Mouse (Mus musculus) heart, embryonic 10.5 days (tissue): Measurements from ENCODE around the gene Adam19. TPM values are rescaled to one million over a fixed set of nuclear protein-coding genes. Genes with fewer than 3 reads are reported as not detected.

Experiments
- DNase-seq: peaks from one replicate; pipeline ENCODE4 v3.0.0-alpha.2; 2017; ENCODE audit warnings: low spot score
- H3K27ac ChIP-seq: fragments of 300-500 bp; sonication (generic); 2 replicates; pipeline ENCODE4 v1.5.1; 2016; ENCODE audit warnings: mild to moderate bottlenecking
- H3K27me3 ChIP-seq: fragments of 300-500 bp; sonication (generic); 2 replicates; pipeline ENCODE4 v1.6.1; 2016; ENCODE audit warnings: mild to moderate bottlenecking; ENCODE audit not compliant: poor library complexity, insufficient read depth, severe bottlenecking
- H3K36me3 ChIP-seq: fragments of 300-500 bp; sonication (generic); 2 replicates; pipeline ENCODE4 v1.6.1; 2016; ENCODE audit warnings: mild to moderate bottlenecking, moderate library complexity
- H3K4me1 ChIP-seq: fragments of 300-500 bp; sonication (generic); 2 replicates; pipeline ENCODE4 v1.6.1; 2016; ENCODE audit warnings: mild to moderate bottlenecking
- H3K4me3 ChIP-seq: fragments of 300-500 bp; sonication (generic); 2 replicates; pipeline ENCODE4 v1.5.1; 2016; ENCODE audit warnings: mild to moderate bottlenecking, moderate library complexity
- H3K9me3 ChIP-seq: fragments of 300-500 bp; sonication (generic); 2 replicates; pipeline ENCODE4 v1.6.1; 2016; ENCODE audit warnings: mild to moderate bottlenecking, moderate library complexity
- WGBS: fragments of 180-500 bp; shearing (Covaris S2); methylation state at CpG from one replicate; pipeline ENCODE4 v1.1.7; 2016; 5-methylcytosine and 5-hydroxymethylcytosine counted together
- polyA plus RNA-seq: library from polyadenylated mRNA; unstranded; fragments of >200 nt; fragmentation: Nextera tagmentation; extraction: Ambion mirVana; gene quantifications from 2 replicates; pipeline ENCODE4 v1.2.1, GENCODE M21; 2016

Gene Adam19
- polyA plus RNA-seq, 1 experiment from 2014 or later: 24.2 TPM

DNA sequence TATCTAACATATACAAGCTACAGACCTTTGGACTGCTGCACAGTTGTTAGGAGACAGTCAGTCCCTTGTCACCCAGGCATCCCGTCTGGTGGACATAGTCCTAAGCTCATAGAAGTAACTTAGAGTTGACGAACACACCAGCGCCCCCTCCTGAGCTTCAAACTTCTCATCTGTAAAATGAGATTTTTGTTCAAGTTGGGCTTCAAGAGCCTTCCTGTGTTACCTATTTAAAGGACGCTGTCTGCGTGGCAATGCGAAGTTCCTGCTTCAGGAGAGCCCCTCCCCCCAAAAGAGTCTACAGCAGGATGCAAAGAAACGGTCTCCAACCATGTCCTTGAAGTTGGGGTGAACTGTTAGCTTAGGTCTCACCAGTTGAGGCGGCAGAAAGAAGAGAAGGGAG, 15.0 kb downstream of the Adam19 start:
- peaks cover 56% of the 10 kb centered on the region for H3K36me3 ChIP-seq
- H3K4me3 ChIP-seq: no peak overlapping the region
- 69% methylated on average over 8 of the region's 8 CpGs for WGBS
- DNase-seq: no peak
- H3K9me3 ChIP-seq: no peaks in the 10 kb centered on the region
- no peaks in the 10 kb centered on the region for H3K27me3 ChIP-seq
- H3K27ac ChIP-seq: peak overlapping the region; percentile 43
- peaks cover 66% of the 10 kb centered on the region for H3K4me1 ChIP-seq

DNA sequence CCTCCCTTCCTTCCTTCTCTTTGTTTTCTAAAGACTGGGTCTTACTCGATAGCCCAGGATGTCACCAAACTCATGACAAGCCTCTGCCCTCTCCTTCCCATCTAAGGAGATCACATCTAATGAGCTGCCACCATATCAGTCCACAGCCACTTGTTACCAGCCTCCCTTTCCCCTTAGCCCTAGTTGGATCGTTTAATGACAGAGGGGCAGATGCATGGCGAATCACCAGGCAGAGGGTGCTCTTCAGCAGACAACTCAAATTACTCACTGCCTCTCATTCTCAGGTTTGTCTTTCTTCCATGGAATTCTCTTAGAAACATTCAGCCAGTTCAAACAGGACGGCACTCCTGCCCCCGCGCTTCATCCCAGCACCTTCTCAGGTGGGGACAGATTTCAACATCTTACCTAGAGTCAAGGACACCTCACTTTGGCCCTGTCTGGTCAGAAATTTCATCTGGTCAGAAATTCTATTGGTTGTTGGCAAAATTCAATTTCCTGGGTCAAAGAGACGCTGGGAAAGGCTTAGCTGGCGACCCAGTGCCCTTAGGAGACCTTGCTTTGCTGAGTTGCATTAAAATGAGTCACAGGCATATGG, 16.8 kb downstream of the Adam19 start:
- Histone ChIP-seq H3K4me3 (no peak overlapping the region), H3K9me3 (no peaks in the 10 kb centered on the region), H3K36me3 (peaks cover 57% of the 10 kb centered on the region), H3K27ac (peak overlapping the region; percentile 76), H3K4me1 (peaks cover 55% of the 10 kb centered on the region), H3K27me3 (no peaks in the 10 kb centered on the region)
- 68% methylated on average over 8 of the region's 8 CpGs for WGBS
- DNase-seq: no peak

GRCm38 (mm10) chr11:46073061-46073849, 17.5 kb downstream of the Adam19 start:
- 74% methylated on average over 15 of the region's 15 CpGs for WGBS
- H3K27me3 ChIP-seq: no peaks in the 10 kb centered on the region
- no peak overlapping the region for H3K4me3 ChIP-seq
- peaks cover 55% of the 10 kb centered on the region for H3K4me1 ChIP-seq
- peak overlapping the region; percentile 76 for H3K27ac ChIP-seq
- no peak for DNase-seq
- no peaks in the 10 kb centered on the region for H3K9me3 ChIP-seq
- peaks cover 63% of the 10 kb centered on the region for H3K36me3 ChIP-seq

DNA sequence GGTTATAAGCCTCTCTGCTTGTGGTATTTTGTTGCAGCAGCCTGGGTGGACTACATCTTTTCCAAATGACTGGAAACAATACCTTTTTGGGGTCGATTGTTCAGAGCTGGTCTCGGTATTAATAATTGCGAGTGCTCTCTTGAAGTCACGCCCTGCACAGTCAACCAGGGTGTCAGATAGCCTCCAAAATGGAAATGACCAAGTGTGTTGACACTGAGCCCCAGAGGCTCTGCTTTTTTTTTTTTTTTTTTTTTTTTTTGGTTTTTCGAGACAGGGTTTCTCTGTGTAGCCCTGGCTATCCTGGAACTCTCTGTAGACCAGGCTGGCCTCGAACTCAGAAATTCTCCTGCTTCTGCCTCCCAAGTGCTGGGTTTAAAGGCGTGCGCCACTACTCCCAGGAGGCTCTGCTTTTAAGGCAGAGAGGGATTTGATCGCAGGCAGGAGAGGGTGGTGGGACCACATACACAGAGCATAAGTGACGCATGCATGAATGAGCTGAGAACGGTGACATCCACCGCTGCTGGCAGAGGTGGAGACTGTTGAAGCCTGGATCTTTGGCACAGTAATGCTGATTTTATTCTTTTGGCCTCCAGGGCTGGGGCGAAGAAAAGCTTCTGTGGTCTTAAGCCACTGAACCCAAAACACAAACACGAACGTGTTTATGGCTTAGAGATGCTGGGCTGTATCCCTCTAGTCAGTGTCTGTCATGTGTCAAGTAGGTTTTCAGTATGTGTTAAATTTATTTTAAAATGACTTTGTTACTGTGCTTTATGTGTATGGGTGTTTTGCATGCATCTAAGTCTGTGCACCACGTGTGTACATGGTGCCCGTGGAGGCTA, 18.3 kb downstream of the Adam19 start:
- 89% methylated on average over 17 of the region's 17 CpGs for WGBS
- peak overlapping the region; percentile 76; the same call in 1 of the 2 replicates for H3K27ac ChIP-seq
- H3K9me3 ChIP-seq: no peaks in the 10 kb centered on the region
- H3K4me1 ChIP-seq: peaks cover 48% of the 10 kb centered on the region
- no peak for DNase-seq
- H3K36me3 ChIP-seq: peaks cover 68% of the 10 kb centered on the region
- H3K27me3 ChIP-seq: no peaks in the 10 kb centered on the region
- H3K4me3 ChIP-seq: no peak overlapping the region

- no peak overlapping the region for H3K4me3 ChIP-seq
- no peaks in the 10 kb centered on the region for H3K9me3 ChIP-seq
- peaks cover 78% of the 10 kb centered on the region for H3K36me3 ChIP-seq
- WGBS: 69% methylated on average over 3 of the region's 3 CpGs
- peaks cover 34% of the 10 kb centered on the region for H3K4me1 ChIP-seq
- no peak overlapping the region for H3K27ac ChIP-seq
- no peak for DNase-seq
- H3K27me3 ChIP-seq: no peaks in the 10 kb centered on the region
Measured at GRCm38 (mm10) chr11:46075507-46075906, 19.7 kb downstream of the Adam19 start.

DNA sequence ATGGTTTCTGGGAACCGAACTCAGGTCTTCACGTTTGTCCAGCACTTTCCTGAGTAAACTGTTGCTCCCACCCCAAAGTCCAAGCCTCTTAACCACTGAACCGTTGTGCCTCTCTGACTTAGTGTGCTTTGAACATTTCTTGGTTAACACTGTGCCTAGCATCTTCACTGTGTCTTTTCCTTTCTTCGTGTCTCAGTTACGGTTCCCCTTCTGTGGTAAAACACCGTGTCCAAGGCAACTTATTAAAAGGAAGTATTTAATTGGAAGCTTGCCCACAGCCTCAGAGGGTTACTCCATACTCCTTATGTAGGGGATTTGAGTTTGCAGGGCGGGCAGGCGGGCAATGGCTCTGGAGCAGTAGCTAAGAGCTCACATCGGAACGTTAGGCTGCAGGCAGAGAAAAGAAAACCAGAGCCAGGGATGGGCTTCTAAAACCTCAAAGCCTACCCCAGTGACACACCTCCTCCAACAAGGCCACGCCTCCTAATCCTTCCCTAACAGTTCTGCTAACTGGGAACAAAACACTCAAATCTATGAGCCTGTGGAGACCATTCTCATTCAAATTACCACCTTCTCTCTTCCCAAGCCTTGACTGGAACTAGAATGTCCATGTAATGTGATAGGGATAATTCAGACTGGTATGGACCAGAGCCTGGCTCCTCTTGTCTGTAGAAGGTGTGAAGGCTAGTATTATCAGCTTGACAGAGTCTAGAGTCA, 20.8 kb downstream of the Adam19 start:
- Histone ChIP-seq H3K36me3 (peaks cover 67% of the 10 kb centered on the region), H3K4me3 (no peak overlapping the region), H3K9me3 (no peaks in the 10 kb centered on the region), H3K4me1 (peaks cover 25% of the 10 kb centered on the region), H3K27me3 (no peaks in the 10 kb centered on the region), H3K27ac (peak overlapping the region; percentile 36; the same call in 1 of the 2 replicates)
- DNase-seq: no peak
- WGBS: 94% methylated on average over 11 of the region's 11 CpGs

GRCm38 (mm10) chr11:46077304-46077703, 21.5 kb downstream of the Adam19 start:
- Histone ChIP-seq H3K9me3 (no peaks in the 10 kb centered on the region), H3K27me3 (no peaks in the 10 kb centered on the region), H3K36me3 (peaks cover 65% of the 10 kb centered on the region), H3K4me3 (no peak overlapping the region), H3K4me1 (peaks cover 18% of the 10 kb centered on the region), H3K27ac (peak overlapping the region; percentile 36; the same call in 1 of the 2 replicates)
- WGBS: 85% methylated on average over 5 of the region's 5 CpGs
- no peak for DNase-seq

DNA sequence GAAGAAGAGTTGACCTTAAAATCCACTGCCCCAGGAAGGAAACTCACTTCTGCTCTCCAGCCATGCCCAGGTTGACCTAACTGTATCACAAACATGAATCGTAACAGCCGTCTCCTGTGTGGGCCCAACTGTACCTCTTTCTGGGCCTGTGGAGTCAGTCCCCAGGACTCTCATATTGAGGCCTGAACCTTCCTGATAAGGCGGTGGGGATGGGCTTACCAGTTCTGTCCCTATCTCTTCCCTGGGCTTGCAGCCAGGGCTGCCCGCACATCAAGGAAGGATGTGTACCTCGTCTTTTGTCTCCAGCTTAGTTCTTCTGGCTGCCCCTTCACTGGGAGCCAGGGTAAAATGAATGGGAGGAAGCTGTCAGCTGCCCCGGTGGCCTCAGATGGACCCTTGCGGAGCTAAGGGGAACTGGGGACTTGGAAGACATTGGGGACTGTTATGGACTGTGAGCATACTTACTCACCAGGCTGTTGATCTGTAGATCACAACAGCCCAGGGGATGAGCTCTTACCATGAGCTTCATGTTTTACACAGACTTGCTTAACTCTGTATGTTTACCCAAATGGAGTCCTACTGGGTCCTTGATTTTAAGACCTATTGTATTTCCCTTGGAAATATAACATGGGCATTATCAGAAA, 22.1 kb downstream of the Adam19 start:
- Histone ChIP-seq H3K27me3 (no peaks in the 10 kb centered on the region), H3K9me3 (no peaks in the 10 kb centered on the region), H3K4me1 (peaks cover 15% of the 10 kb centered on the region), H3K27ac (peak overlapping the region; percentile 63; the same call in 1 of the 2 replicates), H3K4me3 (no peak overlapping the region), H3K36me3 (peaks cover 64% of the 10 kb centered on the region)
- DNase-seq: peak; percentile 93
- WGBS: 56% methylated on average over 7 of the region's 7 CpGs

DNA sequence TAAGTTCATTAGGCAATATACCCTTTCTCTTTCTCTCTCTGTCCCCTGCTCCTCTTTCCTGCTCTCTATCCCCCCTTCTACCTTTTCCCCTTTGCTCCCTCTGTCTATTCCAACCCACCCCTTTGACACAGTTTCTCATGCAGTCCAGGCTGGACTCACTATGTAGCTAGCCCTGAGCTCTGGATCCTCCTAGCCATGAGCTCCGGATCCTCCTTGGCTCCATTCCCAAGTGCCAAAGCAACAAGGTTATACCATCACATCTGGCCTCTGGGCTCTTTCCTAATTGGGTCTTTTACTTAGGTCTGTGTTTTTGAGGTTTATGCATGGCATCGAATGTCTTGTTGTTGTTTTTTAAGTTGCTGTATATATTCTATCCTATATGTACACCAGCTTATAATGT, 25.3 kb downstream of the Adam19 start:
- Histone ChIP-seq H3K4me1 (peaks cover 33% of the 10 kb centered on the region), H3K36me3 (peaks cover 62% of the 10 kb centered on the region), H3K9me3 (no peaks in the 10 kb centered on the region), H3K27ac (no peak overlapping the region), H3K4me3 (no peak overlapping the region), H3K27me3 (no peaks in the 10 kb centered on the region)
- 90% methylated on average over 2 of the region's 2 CpGs for WGBS
- DNase-seq: no peak

DNA sequence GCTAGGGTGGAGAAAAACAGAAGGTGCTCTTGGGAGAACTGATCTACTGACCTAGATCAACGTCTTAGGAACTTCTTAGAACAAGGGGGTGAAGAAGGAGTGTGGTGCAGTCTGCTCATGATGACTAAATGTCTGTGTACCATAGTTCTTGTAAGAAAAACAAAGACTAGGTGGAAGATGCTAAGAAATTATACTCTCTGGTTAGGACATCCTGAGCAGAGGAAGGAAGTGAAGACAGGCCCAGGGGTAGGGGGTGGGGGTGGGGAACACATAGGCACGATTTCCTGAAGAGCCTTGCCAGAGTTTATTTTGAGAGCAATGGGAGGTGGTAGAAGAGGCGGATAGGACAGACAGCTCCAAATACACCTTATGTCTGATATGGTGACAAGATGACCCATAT, 27.6 kb downstream of the Adam19 start:
- H3K27ac ChIP-seq: no peak overlapping the region
- peaks cover 54% of the 10 kb centered on the region for H3K4me1 ChIP-seq
- H3K27me3 ChIP-seq: no peaks in the 10 kb centered on the region
- H3K4me3 ChIP-seq: no peak overlapping the region
- DNase-seq: no peak
- WGBS: 45% methylated on average over 3 of the region's 3 CpGs
- peaks cover 40% of the 10 kb centered on the region for H3K36me3 ChIP-seq
- no peaks in the 10 kb centered on the region for H3K9me3 ChIP-seq

DNA sequence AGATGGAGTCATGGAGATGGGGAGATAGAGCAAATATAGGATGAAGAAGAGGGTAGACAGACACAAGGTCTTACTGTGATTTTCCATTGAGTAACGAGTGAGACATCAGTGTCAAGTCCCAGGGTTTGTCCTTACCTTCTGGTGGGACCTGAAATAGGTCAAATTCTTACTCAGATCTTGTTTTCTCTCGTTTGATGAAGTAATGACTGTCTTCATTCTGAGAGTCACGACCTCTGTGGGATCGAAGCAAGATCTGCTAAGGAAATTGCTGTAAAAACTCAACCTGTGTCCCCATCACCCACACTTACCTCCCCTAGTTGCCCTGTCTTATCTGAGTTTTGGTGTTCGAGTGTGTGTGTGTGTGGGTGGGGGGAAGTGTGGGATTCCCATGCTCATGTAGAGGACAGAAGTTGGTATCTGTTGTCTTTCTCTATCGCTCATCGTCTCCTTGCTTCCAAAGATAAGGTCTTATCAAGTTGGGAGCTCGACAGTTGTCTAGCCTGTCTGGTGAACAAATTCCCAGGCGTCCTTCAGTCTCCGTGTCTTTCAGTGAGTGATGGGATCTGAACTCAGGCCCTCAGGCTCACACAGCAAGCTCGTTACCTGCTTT, 28.1 kb downstream of the Adam19 start:
- WGBS: 41% methylated on average over 11 of the region's 11 CpGs
- Histone ChIP-seq H3K4me3 (no peak overlapping the region), H3K27ac (peak overlapping the region; percentile 78; the same call in 1 of the 2 replicates), H3K4me1 (peaks cover 60% of the 10 kb centered on the region), H3K9me3 (no peaks in the 10 kb centered on the region), H3K27me3 (no peaks in the 10 kb centered on the region), H3K36me3 (peaks cover 34% of the 10 kb centered on the region)
- DNase-seq: no peak

DNA sequence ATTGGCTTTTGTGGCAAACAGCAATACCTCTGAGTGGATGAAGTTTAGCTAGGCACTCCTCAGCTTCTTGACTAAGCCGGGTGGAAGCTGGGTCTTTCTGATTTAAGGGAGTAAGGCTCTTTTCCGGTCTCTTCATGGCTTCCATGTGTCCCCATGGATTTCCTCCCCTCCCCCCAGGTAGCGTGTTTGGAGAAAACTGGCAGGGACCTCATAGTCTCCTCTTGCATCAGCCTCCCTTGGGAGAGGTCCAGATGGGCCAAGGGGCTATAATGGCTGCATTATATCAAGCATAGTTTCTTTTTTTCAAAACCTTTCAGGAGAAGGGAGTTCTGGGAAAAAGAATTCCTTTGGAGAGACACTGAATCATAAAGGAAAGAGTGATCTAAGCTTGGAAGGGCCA, 28.8 kb downstream of the Adam19 start:
- Histone ChIP-seq H3K27me3 (no peaks in the 10 kb centered on the region), H3K27ac (peak overlapping the region; percentile 78), H3K4me3 (no peak overlapping the region), H3K4me1 (peaks cover 66% of the 10 kb centered on the region), H3K9me3 (no peaks in the 10 kb centered on the region), H3K36me3 (peaks cover 31% of the 10 kb centered on the region)
- DNase-seq: no peak
- whole genome bisulfite sequencing: 72% methylated on average over 3 of the region's 3 CpGs
